ENCODE assay signal across 9 mouse cellular contexts in genomic region chr17:83889691-83890372, GRCm38 (mm10). TPM values are rescaled to one million over a fixed set of nuclear protein-coding genes. Genes with fewer than 3 reads are reported as not detected.
DNase-seq lines count a peak whose midpoint lies in the region; ATAC-seq and TF ChIP-seq lines count a peak whose summit lies in the region.
"Had no signal": no experiment of that assay in that cellular context is flagged by ENCODE, and none has a peak within 500 bp of the region (broad histone marks: within the 10 kb centered on the region; RNA-seq: fewer than 3 reads in every experiment).

No protein-coding gene starts in this region.

- H3K9ac ChIP-seq in hindbrain, embryonic 11.5 days (ENCODE audit: low read depth, low read length), result no peak overlapping the region
- H3K9ac ChIP-seq in heart, postnatal 0 days (replicated peaks; ENCODE audit: low read depth, low read length), result no peak overlapping the region

- no peak for DNase-seq in hindbrain, embryonic 10.5 days (ENCODE audit: low spot score)
- no peak for DNase-seq in hindbrain, embryonic 11.5 days (ENCODE audit: low spot score)
- DNase-seq in embryo, embryonic 10 days (ENCODE audit: low spot score), result peak; percentile 24
- DNase-seq in heart, postnatal 0 days (ENCODE audit: low spot score), result no peak
- peak; percentile 74 to 75 for DNase-seq in layer of hippocampus, postnatal 36 days
- DNase-seq in yolk sac, embryonic 10.5 days (ENCODE audit: low spot score), result peak; percentile 58
- no peak for DNase-seq in spleen, adult 12 weeks (ENCODE audit: low spot score)

- ATAC-seq in hindbrain, embryonic 11.5 days (ENCODE audit: low FRiP score), result no peak
- ATAC-seq in heart, postnatal 0 days (ENCODE audit: insufficient read depth, low read depth), result peak; percentile 32; the same call in 1 of the 2 replicates
- ATAC-seq in megakaryocyte progenitor cell, adult 5-6 weeks (replicated peaks; ENCODE audit: poor library complexity), result 0 out of 2 replicates have a peak, but pooled peaks have one; percentile 17

- peaks cover 16% of the 10 kb centered on the region for H3K4me1 ChIP-seq in hindbrain, embryonic 10.5 days (replicated peaks)
- H3K4me1 ChIP-seq in hindbrain, embryonic 11.5 days (replicated peaks; ENCODE audit: control insufficient read depth, insufficient read depth, low read length), result no peaks in the 10 kb centered on the region
- H3K4me1 ChIP-seq in heart, postnatal 0 days (ENCODE audit: control insufficient read depth, insufficient read depth), result no peaks in the 10 kb centered on the region

- whole genome bisulfite sequencing in hindbrain, embryonic 10.5 days, result 74% methylated on average over 13 of the region's 13 CpGs
- 73% methylated on average over 13 of the region's 13 CpGs for whole genome bisulfite sequencing in hindbrain, embryonic 11.5 days
- 66% methylated on average over 13 of the region's 13 CpGs for WGBS in heart, postnatal 0 days

- H3K27ac ChIP-seq in hindbrain, embryonic 10.5 days, result peak overlapping the region; percentile 23; the same call in 1 of the 2 replicates
- no peak overlapping the region; the same call in 1 of the 2 replicates for H3K27ac ChIP-seq in hindbrain, embryonic 11.5 days (ENCODE audit: low read depth, low read length)
- 0 out of 2 replicates have a peak overlapping the region, but pooled peaks have one; percentile 32 for H3K27ac ChIP-seq in heart, postnatal 0 days (ENCODE audit: low read depth)

- TF ChIP-seq CTCF in heart, postnatal 0 days (IDR thresholded peaks at IDR 0.05; ENCODE audit: low read depth), result no peak

- H3K9me3 ChIP-seq in hindbrain, embryonic 10.5 days, result no peaks in the 10 kb centered on the region
- H3K9me3 ChIP-seq in hindbrain, embryonic 11.5 days (ENCODE audit: control insufficient read depth, low read length), result no peaks in the 10 kb centered on the region
- no peaks in the 10 kb centered on the region for H3K9me3 ChIP-seq in heart, postnatal 0 days (replicated peaks; ENCODE audit: control insufficient read depth, low read length)

- no peak for TF ChIP-seq EP300 in heart, postnatal 0 days (IDR thresholded peaks at IDR 0.05; ENCODE audit: low read depth)

- H3K36me3 ChIP-seq in hindbrain, embryonic 10.5 days, result no peaks in the 10 kb centered on the region
- no peaks in the 10 kb centered on the region for H3K36me3 ChIP-seq in hindbrain, embryonic 11.5 days (ENCODE audit: control insufficient read depth, insufficient read depth, low read length)
- no peaks in the 10 kb centered on the region for H3K36me3 ChIP-seq in heart, postnatal 0 days (replicated peaks; ENCODE audit: control insufficient read depth, insufficient read depth, low read length)

- no peak overlapping the region for H3K4me2 ChIP-seq in hindbrain, embryonic 11.5 days (replicated peaks; ENCODE audit: low read depth, low read length)
- H3K4me2 ChIP-seq in heart, postnatal 0 days (ENCODE audit: low read depth, low read length), result no peak overlapping the region

- H3K4me3 ChIP-seq in hindbrain, embryonic 10.5 days, result no peak overlapping the region
- H3K4me3 ChIP-seq in hindbrain, embryonic 11.5 days (ENCODE audit: low read depth, low read length), result no peak overlapping the region
- H3K4me3 ChIP-seq in heart, postnatal 0 days (ENCODE audit: low read depth, low read length), result no peak overlapping the region

- no peaks in the 10 kb centered on the region for H3K27me3 ChIP-seq in hindbrain, embryonic 10.5 days (ENCODE audit: insufficient read depth, poor library complexity, severe bottlenecking)
- no peaks in the 10 kb centered on the region for H3K27me3 ChIP-seq in hindbrain, embryonic 11.5 days (ENCODE audit: control insufficient read depth, insufficient read depth, low read length)
- H3K27me3 ChIP-seq in heart, postnatal 0 days (ENCODE audit: control insufficient read depth, insufficient read depth, low read length), result no peaks in the 10 kb centered on the region

RNA-seq across cellular contexts. Expression of gene Haao, which starts 42.1 kb away (rescaled TPM):
- polyA plus RNA-seq in hindbrain, embryonic 10.5 days (2016; fragmentation: Nextera tagmentation; extraction: Ambion mirVana), result 0.41 and 0.54 TPM in 2 replicates
- 0.18 TPM in 1 of 2 replicates, not detected in the other for polyA plus RNA-seq in hindbrain, embryonic 11.5 days (2014; fragmentation: Nextera tagmentation; extraction: Ambion mirVana)
- not detected in 2 replicates for total RNA-seq in heart, postnatal 0 days (2014; rRNA removed; ENCODE audit: low replicate concordance)
- polyA plus RNA-seq in heart, postnatal 0 days (2015; fragmentation: Nextera tagmentation; extraction: Ambion mirVana), result 0.08 and 0.26 TPM in 2 replicates
- not detected for total RNA-seq in layer of hippocampus, postnatal 36 days (2021)
- 21.6 and 34.9 TPM in 2 replicates for total RNA-seq in megakaryocyte progenitor cell, adult 5-6 weeks (2015)
- 22.0 and 22.2 TPM in 2 replicates for total RNA-seq in megakaryocyte progenitor cell, adult 5-6 weeks (2017)
- total RNA-seq: layer of hippocampus, postnatal 25 days had no signal

Comparison
In these comparisons a context has a peak if more than half of its experiments do, and no peak if none do; other contexts are left out.
1. DNase-seq: peak in embryo, embryonic 10 days (single experiment), layer of hippocampus, postnatal 36 days (2 of 2) and yolk sac, embryonic 10.5 days (single experiment); none in hindbrain, embryonic 10.5 days (single experiment), hindbrain, embryonic 11.5 days (single experiment), heart, postnatal 0 days (single experiment) and spleen, adult 12 weeks (single experiment).
2. RNA of gene Haao, which starts 42.1 kb away (total RNA-seq): 21.6 to 34.9 TPM in megakaryocyte progenitor cell, adult 5-6 weeks; not detected in layer of hippocampus, postnatal 36 days and not detected in heart, postnatal 0 days; every median in the first group is over 10 times any median in the second.